Mouse (Mus musculus) heart, embryonic 15.5 days (tissue): ENCODE data around the gene P3h1. TPM values are rescaled to one million over a fixed set of nuclear protein-coding genes. Genes with fewer than 3 reads are reported as not detected.
A peak's percentile ranks its signal among the peaks of the same experiment; 100 is the strongest.

Source experiments
- ATAC-seq: fragments of 200-750 bp; cut with Nextera tagmentation; replicated peaks from 2 replicates; pipeline ENCODE4 v1.8.0; 2017; ENCODE audit warnings: low read depth, moderate TSS enrichment; ENCODE audit not compliant: insufficient number of reproducible peaks, insufficient read depth, low FRiP score
- H3K27ac ChIP-seq: fragments of 300-500 bp; sonication (generic); 2 replicates; pipeline ENCODE4 v1.5.1; 2015; ENCODE audit warnings: mild to moderate bottlenecking, inconsistent platforms
- H3K27me3 ChIP-seq: fragments of 300-500 bp; sonication (generic); 2 replicates; pipeline ENCODE4 v1.6.1; 2015; ENCODE audit warnings: inconsistent platforms
- H3K36me3 ChIP-seq: fragments of 300-500 bp; sonication (generic); 2 replicates; pipeline ENCODE4 v1.6.1; 2015; ENCODE audit warnings: mild to moderate bottlenecking, inconsistent platforms
- H3K4me1 ChIP-seq: fragments of 300-500 bp; sonication (generic); replicated peaks from 2 replicates; pipeline ENCODE4 v1.6.1; 2015; ENCODE audit warnings: inconsistent platforms
- H3K4me2 ChIP-seq: fragments of 300-500 bp; sonication (generic); 2 replicates; pipeline ENCODE4 v1.6.1; 2015; ENCODE audit warnings: inconsistent platforms, mild to moderate bottlenecking, moderate library complexity
- H3K4me3 ChIP-seq: fragments of 300-500 bp; sonication (generic); 2 replicates; pipeline ENCODE4 v1.5.1; 2015; ENCODE audit warnings: mild to moderate bottlenecking, inconsistent platforms
- H3K9ac ChIP-seq: fragments of 300-500 bp; sonication (generic); 2 replicates; pipeline ENCODE4 v1.6.1; 2015; ENCODE audit warnings: mild to moderate bottlenecking, inconsistent platforms
- H3K9me3 ChIP-seq: fragments of 300-500 bp; sonication (generic); replicated peaks from 2 replicates; pipeline ENCODE4 v1.6.1; 2016; ENCODE audit warnings: inconsistent platforms
- WGBS: fragments of 180-500 bp; shearing (Covaris S2); methylation state at CpG from one replicate; pipeline ENCODE4 v1.1.7; 2015; ENCODE audit warnings: mixed read lengths; 5-methylcytosine and 5-hydroxymethylcytosine counted together
- polyA plus RNA-seq: library from polyadenylated mRNA; unstranded; fragments of >200 nt; fragmentation: Nextera tagmentation; extraction: Ambion mirVana; gene quantifications from 2 replicates; pipeline ENCODE4 v1.2.1, GENCODE M21; 2015

P3h1 gene
- polyA plus RNA-seq, result 29.1 and 35.4 TPM in 2 replicates

DNA sequence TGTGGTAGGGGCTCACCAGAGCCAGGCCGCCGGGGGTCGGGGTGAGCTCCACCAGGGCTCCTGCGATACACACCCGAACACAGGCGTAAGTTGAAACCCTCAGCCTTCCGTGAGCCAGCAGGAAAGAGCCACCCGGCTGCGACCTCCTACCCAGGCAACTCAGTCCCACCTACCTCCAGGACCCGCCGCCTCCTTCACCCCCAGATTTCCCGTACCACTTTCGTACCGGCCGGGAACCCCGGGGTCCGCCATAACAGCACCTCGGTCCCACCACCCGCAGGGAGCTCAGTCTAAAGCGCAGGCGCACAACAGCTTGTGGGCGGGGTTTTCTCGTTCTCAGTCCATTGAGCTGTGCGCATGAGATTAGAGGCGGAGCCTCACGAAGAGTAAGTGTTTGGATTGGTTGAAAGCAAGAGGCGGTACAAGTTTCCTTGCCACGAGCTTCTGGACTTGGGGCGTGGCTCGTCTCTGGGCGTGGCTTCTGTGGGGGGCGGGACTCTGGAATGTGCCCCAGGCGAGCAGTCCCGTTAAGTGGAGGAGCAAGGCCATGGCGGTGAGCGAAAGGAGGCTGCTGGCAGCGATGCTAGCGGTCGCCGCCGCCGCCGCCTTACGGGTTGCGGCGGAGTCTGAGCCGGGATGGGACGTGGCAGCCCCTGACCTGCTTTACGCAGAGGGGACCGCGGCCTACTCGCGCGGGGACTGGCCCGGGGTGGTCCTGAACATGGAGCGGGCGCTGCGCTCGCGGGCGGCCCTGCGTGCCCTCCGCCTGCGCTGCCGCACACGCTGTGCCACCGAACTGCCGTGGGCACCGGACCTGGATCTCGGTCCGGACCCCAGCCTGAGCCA lies at the start of gene P3h1, which contains the start of gene AU022252:
P3h1 (plus strand) TSS at position 506 of the 846 bp plus-strand sequence.
AU022252 (minus strand) TSS at position 303 of the 846 bp plus-strand sequence.
- Histone ChIP-seq H3K4me2 (peak within 1 kb of the TSS; percentile 84), H3K9me3 (no peaks in the 10 kb centered on the region), H3K27ac (peak within 1 kb of the TSS; percentile 65), H3K36me3 (peaks cover 28% of the 10 kb centered on the region), H3K27me3 (no peaks in the 10 kb centered on the region), H3K4me1 (peaks cover 20% of the 10 kb centered on the region), H3K9ac (peak within 1 kb of the TSS; percentile 89), H3K4me3 (peak within 1 kb of the TSS; percentile 77)
- 0% methylated on average over 68 of the region's 71 CpGs for WGBS
- ATAC-seq, result peak; percentile 98

DNA sequence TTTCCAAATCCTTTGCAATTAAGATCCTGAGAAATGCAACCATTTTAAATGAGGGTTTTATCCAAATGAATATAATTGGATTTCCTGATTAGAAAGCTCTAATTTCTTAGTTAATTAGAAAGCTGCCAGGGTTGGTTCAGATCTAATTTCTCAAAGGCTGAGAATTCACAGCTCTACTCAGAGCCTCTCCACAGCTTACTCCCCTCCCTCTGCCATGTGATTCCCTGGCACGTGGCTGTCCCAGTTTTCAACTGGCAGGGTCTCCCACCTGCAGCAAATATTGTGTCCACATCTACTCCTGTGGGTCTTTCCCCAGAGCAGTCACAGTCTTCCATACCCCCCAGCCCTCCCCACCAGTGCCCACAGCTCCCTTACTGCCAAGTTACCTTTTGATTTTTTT lies 49.2 kb upstream of the P3h1 start:
- H3K9ac ChIP-seq, result no peak overlapping the region
- 26% methylated on average over 1 of the region's 1 CpGs for WGBS

DNA sequence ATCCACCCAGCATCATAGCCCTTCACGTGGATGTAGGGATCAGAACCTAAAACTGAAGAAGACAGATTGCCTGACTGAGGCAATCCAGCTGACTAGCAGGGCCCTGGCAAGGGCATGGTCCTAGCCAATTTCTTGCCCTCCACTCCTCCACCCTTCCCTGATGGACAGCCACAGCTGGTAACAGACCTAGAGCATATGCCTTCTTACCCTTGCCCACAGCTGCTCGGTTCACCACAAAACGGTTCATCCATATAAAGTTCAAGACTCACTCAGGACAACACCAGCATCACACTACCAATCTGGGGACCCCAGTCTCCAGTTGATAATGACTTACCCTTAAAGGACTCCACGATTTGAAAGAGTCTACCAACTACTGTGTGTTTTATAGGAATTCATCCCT lies 46.9 kb upstream of the P3h1 start:
- Histone ChIP-seq H3K4me2 (no peak overlapping the region), H3K36me3 (no peaks in the 10 kb centered on the region), H3K27me3 (no peaks in the 10 kb centered on the region), H3K4me3 (no peak overlapping the region), H3K9ac (no peak overlapping the region), H3K27ac (no peak overlapping the region), H3K4me1 (peaks cover 8% of the 10 kb centered on the region), H3K9me3 (no peaks in the 10 kb centered on the region)
- ATAC-seq, result no peak
- 78% methylated on average over 4 of the region's 4 CpGs for WGBS

More for the DNA sequence above, 49.2 kb upstream of the P3h1 start:
- no peak for ATAC-seq
- no peak overlapping the region for H3K4me2 ChIP-seq
- H3K27ac ChIP-seq, result no peak overlapping the region
- H3K27me3 ChIP-seq, result no peaks in the 10 kb centered on the region
- peaks cover 5% of the 10 kb centered on the region for H3K4me1 ChIP-seq
- H3K36me3 ChIP-seq, result no peaks in the 10 kb centered on the region
- H3K4me3 ChIP-seq, result no peak overlapping the region
- no peaks in the 10 kb centered on the region for H3K9me3 ChIP-seq

GRCm38 (mm10) chr4:119188060-119188785 lies 44.5 kb upstream of the P3h1 start:
- H3K36me3 ChIP-seq, result no peaks in the 10 kb centered on the region
- no peak overlapping the region for H3K9ac ChIP-seq
- no peak overlapping the region for H3K4me3 ChIP-seq
- WGBS, result 32% methylated on average over 11 of the region's 11 CpGs
- H3K4me2 ChIP-seq, result no peak overlapping the region; the same call in 1 of the 2 replicates
- H3K4me1 ChIP-seq, result peaks cover 4% of the 10 kb centered on the region; the same call in 1 of the 2 replicates
- ATAC-seq, result 0 out of 2 replicates have a peak, but pooled peaks have one; percentile 39
- H3K27me3 ChIP-seq, result no peaks in the 10 kb centered on the region
- no peaks in the 10 kb centered on the region for H3K9me3 ChIP-seq
- H3K27ac ChIP-seq, result no peak overlapping the region

GRCm38 (mm10) chr4:119189392-119189791 lies 43.3 kb upstream of the P3h1 start:
- H3K9ac ChIP-seq, result no peak overlapping the region
- H3K36me3 ChIP-seq, result no peaks in the 10 kb centered on the region
- no peaks in the 10 kb centered on the region for H3K27me3 ChIP-seq
- WGBS, result 83% methylated on average over 6 of the region's 6 CpGs
- H3K9me3 ChIP-seq, result no peaks in the 10 kb centered on the region
- no peak overlapping the region for H3K27ac ChIP-seq
- H3K4me1 ChIP-seq, result peaks cover 4% of the 10 kb centered on the region; the same call in 1 of the 2 replicates
- ATAC-seq, result no peak
- H3K4me3 ChIP-seq, result no peak overlapping the region
- no peak overlapping the region for H3K4me2 ChIP-seq

- no peak for ATAC-seq
- no peak within 1 kb of the TSS for H3K4me3 ChIP-seq
- no peak within 1 kb of the TSS for H3K27ac ChIP-seq
- no peak within 1 kb of the TSS for H3K9ac ChIP-seq
- H3K9me3 ChIP-seq, result no peaks in the 10 kb centered on the region
- no peak within 1 kb of the TSS for H3K4me2 ChIP-seq
- H3K4me1 ChIP-seq, result peaks cover 4% of the 10 kb centered on the region; the same call in 1 of the 2 replicates
- no peaks in the 10 kb centered on the region for H3K27me3 ChIP-seq
- no peaks in the 10 kb centered on the region for H3K36me3 ChIP-seq
- WGBS, result 64% methylated on average over 6 of the region's 6 CpGs
These were observed 42.9 kb upstream of the P3h1 start, which contains the start of gene Ermap for GRCm38 (mm10) chr4:119189864-119190263. Ermap (minus strand) TSS chr4:119190011.

DNA sequence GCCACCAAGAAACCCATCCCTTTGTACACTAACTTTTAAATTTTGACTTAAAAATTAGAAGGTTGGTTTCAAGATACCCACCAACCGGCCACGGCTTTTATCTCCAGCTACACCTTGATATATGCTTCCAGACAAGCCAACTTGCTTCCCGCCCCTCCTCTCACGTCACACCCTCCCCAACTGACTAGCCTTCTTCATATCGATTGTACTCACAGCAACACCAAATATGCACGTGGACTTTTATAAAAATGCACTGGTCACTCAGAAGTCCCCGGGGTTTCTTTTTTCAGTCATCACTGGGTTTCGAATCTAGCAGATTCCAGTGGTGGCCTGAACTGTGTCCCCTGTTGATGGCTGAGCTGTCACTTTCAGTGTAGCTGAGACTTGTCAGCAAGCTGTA lies 42.1 kb upstream of the P3h1 start:
- Histone ChIP-seq H3K9ac (no peak overlapping the region), H3K4me3 (no peak overlapping the region), H3K36me3 (no peaks in the 10 kb centered on the region), H3K27ac (no peak overlapping the region), H3K9me3 (no peaks in the 10 kb centered on the region), H3K27me3 (no peaks in the 10 kb centered on the region), H3K4me1 (peaks cover 5% of the 10 kb centered on the region), H3K4me2 (no peak overlapping the region)
- 73% methylated on average over 8 of the region's 8 CpGs for WGBS
- ATAC-seq, result no peak

- no peaks in the 10 kb centered on the region for H3K27me3 ChIP-seq
- H3K4me2 ChIP-seq, result no peak overlapping the region
- H3K27ac ChIP-seq, result no peak overlapping the region
- WGBS, result 68% methylated on average over 3 of the region's 3 CpGs
- no peak overlapping the region for H3K4me3 ChIP-seq
- H3K4me1 ChIP-seq, result peaks cover 12% of the 10 kb centered on the region
- no peaks in the 10 kb centered on the region for H3K36me3 ChIP-seq
- no peak for ATAC-seq
- H3K9me3 ChIP-seq, result no peaks in the 10 kb centered on the region
- no peak overlapping the region for H3K9ac ChIP-seq
These were observed 41.4 kb upstream of the P3h1 start for GRCm38 (mm10) chr4:119191273-119191672.

DNA sequence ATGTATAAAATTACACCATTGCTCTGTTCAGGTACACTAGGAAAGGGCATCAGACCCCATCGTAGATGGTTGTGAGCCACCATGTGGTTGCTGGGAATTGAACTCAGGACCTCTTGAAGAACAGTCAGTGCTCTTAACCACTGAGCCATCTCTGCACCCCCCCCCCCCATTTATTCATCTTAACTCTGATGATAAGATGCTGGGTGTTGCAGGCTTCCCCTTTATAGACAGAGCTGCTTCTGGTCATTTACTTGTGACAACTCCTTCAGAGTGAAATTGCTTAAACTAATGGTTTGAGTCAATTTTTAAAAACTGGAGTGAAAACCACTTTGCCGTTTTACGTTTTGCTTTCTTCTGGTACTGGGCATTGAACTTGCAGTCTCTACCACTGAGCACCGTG lies 40.0 kb upstream of the P3h1 start:
- Histone ChIP-seq H3K4me3 (no peak overlapping the region), H3K36me3 (no peaks in the 10 kb centered on the region), H3K9me3 (no peaks in the 10 kb centered on the region), H3K4me2 (no peak overlapping the region), H3K27ac (no peak overlapping the region), H3K27me3 (no peaks in the 10 kb centered on the region), H3K4me1 (peaks cover 23% of the 10 kb centered on the region), H3K9ac (no peak overlapping the region)
- 84% methylated on average over 4 of the region's 4 CpGs for WGBS
- ATAC-seq, result no peak

GRCm38 (mm10) chr4:119194909-119195581 lies 37.7 kb upstream of the P3h1 start, which contains the start of gene Svbp:
Svbp (plus strand) TSS chr4:119195306.
- Histone ChIP-seq H3K27me3 (no peaks in the 10 kb centered on the region), H3K9me3 (no peaks in the 10 kb centered on the region), H3K36me3 (no peaks in the 10 kb centered on the region), H3K4me3 (peak within 1 kb of the TSS; percentile 77), H3K27ac (peak within 1 kb of the TSS; percentile 76), H3K4me2 (peak within 1 kb of the TSS; percentile 74), H3K9ac (peak within 1 kb of the TSS; percentile 80), H3K4me1 (peaks cover 28% of the 10 kb centered on the region)
- peak; percentile 94 for ATAC-seq
- under 1% methylated on average over 32 of the region's 47 CpGs for WGBS
